Mouse (Mus musculus): ENCODE results near the gene Lgals9. TPM values are rescaled to one million over a fixed set of nuclear protein-coding genes. Genes with fewer than 3 reads are reported as not detected.
"Not testable (repeated sequence)": the region's sequence is repeated elsewhere in the genome, so short reads cannot be mapped to it uniquely, and the experiment has no call there.

Gene Lgals9
- polyA plus RNA-seq, 1 experiment: 589 TPM

GRCm38 (mm10) chr11:79003053-79003768 is 18.5 kb upstream of the Lgals9 start:
- TF ChIP-seq POLR2A (IDR thresholded peaks at IDR 0.05; ENCODE audit: control insufficient read depth, extremely low read depth, insufficient read depth, low read length, poor library complexity) (no peak), CTCF (IDR thresholded peaks at IDR 0.05; ENCODE audit: borderline replicate concordance, control insufficient read depth, extremely low read depth, insufficient read depth, low read length, poor library complexity) (no peak)
- Histone ChIP-seq H3K27ac (ENCODE audit: control insufficient read depth, insufficient read depth, low read length) (peak overlapping the region; percentile 91), H3K4me3 (ENCODE audit: control insufficient read depth, insufficient read depth, low read length) (no peak overlapping the region), H3K36me3 (ENCODE audit: control insufficient read depth, insufficient read depth, low read length) (no peaks in the 10 kb centered on the region), H3K27me3 (ENCODE audit: control insufficient read depth, insufficient read depth, low read length) (no peaks in the 10 kb centered on the region), H3K4me1 (replicated peaks; ENCODE audit: control insufficient read depth, insufficient read depth, low read length) (peaks cover 46% of the 10 kb centered on the region)
- DNase-seq: peak; percentile 72
- 28% methylated on average over 11 of the region's 11 CpGs for WGBS

- WGBS: 38% methylated on average over 5 of the region's 5 CpGs
- no peak for DNase-seq
- Histone ChIP-seq H3K4me1 (replicated peaks; ENCODE audit: control insufficient read depth, insufficient read depth, low read length) (peaks cover 44% of the 10 kb centered on the region), H3K36me3 (ENCODE audit: control insufficient read depth, insufficient read depth, low read length) (no peaks in the 10 kb centered on the region), H3K27ac (ENCODE audit: control insufficient read depth, insufficient read depth, low read length) (peak overlapping the region; percentile 91), H3K4me3 (ENCODE audit: control insufficient read depth, insufficient read depth, low read length) (no peak overlapping the region), H3K27me3 (ENCODE audit: control insufficient read depth, insufficient read depth, low read length) (no peaks in the 10 kb centered on the region)
- TF ChIP-seq POLR2A (IDR thresholded peaks at IDR 0.05; ENCODE audit: control insufficient read depth, extremely low read depth, insufficient read depth, low read length, poor library complexity) (no peak), CTCF (IDR thresholded peaks at IDR 0.05; ENCODE audit: borderline replicate concordance, control insufficient read depth, extremely low read depth, insufficient read depth, low read length, poor library complexity) (no peak)
Observed at GRCm38 (mm10) chr11:79002551-79002951, 17.8 kb upstream of the Lgals9 start.

GRCm38 (mm10) chr11:79001871-79002270 is 17.1 kb upstream of the Lgals9 start:
- peaks cover 46% of the 10 kb centered on the region for H3K4me1 ChIP-seq (replicated peaks; ENCODE audit: control insufficient read depth, insufficient read depth, low read length)
- no peaks in the 10 kb centered on the region for H3K27me3 ChIP-seq (ENCODE audit: control insufficient read depth, insufficient read depth, low read length)
- DNase-seq: no peak
- peak overlapping the region; percentile 91 for H3K27ac ChIP-seq (ENCODE audit: control insufficient read depth, insufficient read depth, low read length)
- TF ChIP-seq POLR2A (IDR thresholded peaks at IDR 0.05; ENCODE audit: control insufficient read depth, extremely low read depth, insufficient read depth, low read length, poor library complexity) (no peak), CTCF (IDR thresholded peaks at IDR 0.05; ENCODE audit: borderline replicate concordance, control insufficient read depth, extremely low read depth, insufficient read depth, low read length, poor library complexity) (no peak)
- WGBS: 82% methylated on average over 4 of the region's 4 CpGs
- no peak overlapping the region for H3K4me3 ChIP-seq (ENCODE audit: control insufficient read depth, insufficient read depth, low read length)
- H3K36me3 ChIP-seq (ENCODE audit: control insufficient read depth, insufficient read depth, low read length): no peaks in the 10 kb centered on the region

- no peak overlapping the region for H3K27ac ChIP-seq (ENCODE audit: control insufficient read depth, insufficient read depth, low read length)
- H3K4me1 ChIP-seq (replicated peaks; ENCODE audit: control insufficient read depth, insufficient read depth, low read length): peaks cover 32% of the 10 kb centered on the region
- no peak for DNase-seq
- WGBS: 39% methylated on average over 6 of the region's 6 CpGs
- H3K36me3 ChIP-seq (ENCODE audit: control insufficient read depth, insufficient read depth, low read length): no peaks in the 10 kb centered on the region
- no peaks in the 10 kb centered on the region for H3K27me3 ChIP-seq (ENCODE audit: control insufficient read depth, insufficient read depth, low read length)
- no peak overlapping the region for H3K4me3 ChIP-seq (ENCODE audit: control insufficient read depth, insufficient read depth, low read length)
- TF ChIP-seq POLR2A (IDR thresholded peaks at IDR 0.05; ENCODE audit: control insufficient read depth, extremely low read depth, insufficient read depth, low read length, poor library complexity) (no peak), CTCF (IDR thresholded peaks at IDR 0.05; ENCODE audit: borderline replicate concordance, control insufficient read depth, extremely low read depth, insufficient read depth, low read length, poor library complexity) (no peak)
Observed at GRCm38 (mm10) chr11:78999118-78999517, 14.4 kb upstream of the Lgals9 start.

GRCm38 (mm10) chr11:78990875-78991543 is 6.3 kb upstream of the Lgals9 start:
- DNase-seq; H3K27me3 ChIP-seq (ENCODE audit: control insufficient read depth, insufficient read depth, low read length); H3K4me3 ChIP-seq (ENCODE audit: control insufficient read depth, insufficient read depth, low read length); H3K36me3 ChIP-seq (ENCODE audit: control insufficient read depth, insufficient read depth, low read length); H3K4me1 ChIP-seq (replicated peaks; ENCODE audit: control insufficient read depth, insufficient read depth, low read length); H3K27ac ChIP-seq (ENCODE audit: control insufficient read depth, insufficient read depth, low read length): not testable (repeated sequence)
- 94% methylated on average over 5 of the region's 5 CpGs for WGBS

- H3K36me3 ChIP-seq (ENCODE audit: control insufficient read depth, insufficient read depth, low read length): no peaks in the 10 kb centered on the region
- TF ChIP-seq POLR2A (IDR thresholded peaks at IDR 0.05; ENCODE audit: control insufficient read depth, extremely low read depth, insufficient read depth, low read length, poor library complexity): no peak
- TF ChIP-seq CTCF (IDR thresholded peaks at IDR 0.05; ENCODE audit: borderline replicate concordance, control insufficient read depth, extremely low read depth, insufficient read depth, low read length, poor library complexity): no peak
- no peak for DNase-seq
- no peak overlapping the region for H3K4me3 ChIP-seq (ENCODE audit: control insufficient read depth, insufficient read depth, low read length)
- H3K27ac ChIP-seq (ENCODE audit: control insufficient read depth, insufficient read depth, low read length): no peak overlapping the region
- H3K4me1 ChIP-seq (replicated peaks; ENCODE audit: control insufficient read depth, insufficient read depth, low read length): peaks cover 2% of the 10 kb centered on the region
- H3K27me3 ChIP-seq (ENCODE audit: control insufficient read depth, insufficient read depth, low read length): no peaks in the 10 kb centered on the region
- WGBS: 98% methylated on average over 9 of the region's 9 CpGs
Observed at GRCm38 (mm10) chr11:78990096-78990495, 5.3 kb upstream of the Lgals9 start.

- not testable (repeated sequence) for H3K4me1 ChIP-seq (replicated peaks; ENCODE audit: control insufficient read depth, insufficient read depth, low read length); H3K4me3 ChIP-seq (ENCODE audit: control insufficient read depth, insufficient read depth, low read length); H3K36me3 ChIP-seq (ENCODE audit: control insufficient read depth, insufficient read depth, low read length); DNase-seq; H3K27ac ChIP-seq (ENCODE audit: control insufficient read depth, insufficient read depth, low read length); H3K27me3 ChIP-seq (ENCODE audit: control insufficient read depth, insufficient read depth, low read length)
- WGBS: 96% methylated on average over 11 of the region's 11 CpGs
Observed at GRCm38 (mm10) chr11:78989206-78989605, 4.5 kb upstream of the Lgals9 start.

Data from thymus, adult 2 months (tissue).